Mouse (Mus musculus): ENCODE results near the gene Hnrnpf. TPM values are rescaled to one million over a fixed set of nuclear protein-coding genes. Genes with fewer than 3 reads are reported as not detected.

Hnrnpf gene
- total and polyA plus RNA-seq, 2 experiments from 2014 or later: 154 to 183 TPM

DNA sequence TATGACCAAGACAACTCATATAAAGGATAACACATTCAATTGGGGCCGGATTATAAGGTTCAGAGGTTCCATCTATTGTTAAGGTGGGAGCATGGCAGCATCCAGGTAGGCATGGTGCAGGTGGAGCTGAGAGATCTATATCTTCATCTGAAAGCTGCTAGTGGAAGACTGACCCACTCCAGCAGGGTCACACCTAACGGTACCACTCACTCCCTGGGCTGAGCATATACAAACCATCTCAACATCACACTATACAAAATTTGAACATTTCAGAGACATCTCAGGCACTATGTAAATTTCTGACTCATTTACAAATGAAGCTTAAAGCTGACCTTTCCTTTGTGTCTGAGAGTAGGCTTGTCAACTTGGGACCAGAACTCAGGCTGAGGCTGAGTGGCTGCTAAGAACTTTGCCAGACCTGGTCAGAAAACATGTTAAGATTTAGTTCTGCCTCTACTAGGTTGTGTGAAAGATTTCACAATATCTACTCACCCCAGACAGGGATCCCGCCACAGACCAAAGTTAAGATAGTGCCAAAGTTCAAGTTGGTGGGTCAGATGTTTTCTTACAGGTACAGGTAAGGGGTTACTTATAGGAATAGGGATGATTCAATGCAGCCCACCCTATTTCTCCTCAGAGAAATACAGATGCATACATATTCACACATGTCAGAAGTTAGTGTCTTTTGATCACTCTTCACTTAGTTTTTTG lies 30.0 kb downstream of the Hnrnpf start:
- H3K9me3 ChIP-seq (ENCODE audit: low read length): no peaks in the 10 kb centered on the region
- TF ChIP-seq CTCF (IDR thresholded peaks at IDR 0.05): no peak
- 98% methylated on average over 3 of the region's 3 CpGs for WGBS
- no peak overlapping the region for H3K4me2 ChIP-seq (ENCODE audit: low read depth, low read length, poor library complexity, severe bottlenecking)
- H3K27ac ChIP-seq (ENCODE audit: low read depth, low read length): no peak overlapping the region
- H3K36me3 ChIP-seq (ENCODE audit: insufficient read depth, low read length): peaks cover 3% of the 10 kb centered on the region; the same call in 1 of the 2 replicates
- H3K27me3 ChIP-seq (ENCODE audit: insufficient read depth, low read length): no peaks in the 10 kb centered on the region
- no peak overlapping the region for H3K4me3 ChIP-seq (ENCODE audit: low read depth, low read length)
- H3K9ac ChIP-seq (replicated peaks; ENCODE audit: low read length, poor library complexity, severe bottlenecking): no peak overlapping the region
- DNase-seq (ENCODE audit: low spot score) (no peak), ATAC-seq (ENCODE audit: low FRiP score) (no peak)
- H3K4me1 ChIP-seq (ENCODE audit: insufficient read depth, low read length): no peaks in the 10 kb centered on the region

DNA sequence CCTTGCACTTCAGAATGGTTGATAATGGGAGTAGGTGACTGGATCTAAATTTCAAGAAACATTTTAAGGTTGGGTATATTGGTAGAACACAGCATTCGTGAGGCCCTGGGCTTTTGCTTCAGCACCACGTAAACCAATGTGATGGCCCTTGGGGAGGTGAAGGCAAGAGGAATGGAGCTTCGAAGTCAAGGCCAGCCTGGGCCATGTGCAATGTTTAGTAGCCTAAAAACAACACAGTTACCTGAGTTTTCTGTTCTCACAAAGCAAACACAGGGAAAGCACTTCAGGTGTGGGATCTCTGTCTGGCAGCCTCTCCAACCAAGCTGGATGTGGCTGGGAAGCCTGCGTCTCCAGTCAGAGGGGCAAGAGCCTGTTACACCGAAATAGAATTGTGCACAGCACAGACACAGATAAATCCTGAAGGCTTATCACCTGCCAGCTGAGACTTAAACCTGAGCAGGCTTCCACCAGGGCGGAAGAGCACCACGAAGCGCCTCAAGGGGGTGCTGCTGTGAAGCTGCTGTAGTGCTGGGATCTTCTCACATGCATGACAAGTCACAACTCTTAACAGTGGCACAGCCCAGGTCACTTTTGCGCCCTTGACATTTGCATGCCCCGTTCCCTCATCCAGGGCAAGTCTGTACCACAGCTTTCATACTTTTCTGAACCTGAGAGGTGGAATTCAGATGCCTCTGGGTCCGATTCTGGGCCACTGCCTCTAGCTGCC lies 32.4 kb downstream of the Hnrnpf start:
- DNase-seq (ENCODE audit: low spot score) (peak; percentile 36), ATAC-seq (ENCODE audit: low FRiP score) (no peak)
- no peak overlapping the region for H3K4me2 ChIP-seq (ENCODE audit: low read depth, low read length, poor library complexity, severe bottlenecking)
- no peaks in the 10 kb centered on the region for H3K9me3 ChIP-seq (ENCODE audit: low read length)
- H3K27ac ChIP-seq (ENCODE audit: low read depth, low read length): no peak overlapping the region
- H3K9ac ChIP-seq (replicated peaks; ENCODE audit: low read length, poor library complexity, severe bottlenecking): no peak overlapping the region
- peaks cover 3% of the 10 kb centered on the region; the same call in 1 of the 2 replicates for H3K36me3 ChIP-seq (ENCODE audit: insufficient read depth, low read length)
- 62% methylated on average over 11 of the region's 11 CpGs for WGBS
- peak; percentile 72 for TF ChIP-seq CTCF (IDR thresholded peaks at IDR 0.05)
- H3K4me1 ChIP-seq (ENCODE audit: insufficient read depth, low read length): no peaks in the 10 kb centered on the region
- no peak overlapping the region for H3K4me3 ChIP-seq (ENCODE audit: low read depth, low read length)
- H3K27me3 ChIP-seq (ENCODE audit: insufficient read depth, low read length): no peaks in the 10 kb centered on the region

DNA sequence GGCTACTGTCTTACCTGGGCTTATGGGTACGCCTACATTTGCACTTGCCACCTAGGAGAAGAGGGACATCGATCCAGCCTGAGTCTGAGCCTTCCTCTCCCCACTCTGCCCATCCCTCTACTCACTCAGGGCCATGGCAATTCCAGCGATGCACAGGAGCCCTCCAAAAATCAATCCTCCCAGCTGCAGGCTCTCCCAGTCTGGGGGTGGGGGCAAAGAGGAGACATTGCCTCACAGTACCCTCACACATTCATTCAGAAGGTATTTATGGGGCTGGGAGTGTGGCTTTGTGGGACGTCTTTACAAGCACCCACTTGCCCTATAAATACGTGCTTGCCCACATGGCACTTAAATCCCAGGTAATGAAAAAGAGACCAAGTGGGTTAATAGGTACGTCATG lies 34.2 kb downstream of the Hnrnpf start:
- 92% methylated on average over 6 of the region's 6 CpGs for WGBS
- Histone ChIP-seq H3K4me3 (ENCODE audit: low read depth, low read length) (no peak overlapping the region), H3K4me2 (ENCODE audit: low read depth, low read length, poor library complexity, severe bottlenecking) (no peak overlapping the region), H3K4me1 (ENCODE audit: insufficient read depth, low read length) (no peaks in the 10 kb centered on the region), H3K27me3 (ENCODE audit: insufficient read depth, low read length) (no peaks in the 10 kb centered on the region), H3K9ac (replicated peaks; ENCODE audit: low read length, poor library complexity, severe bottlenecking) (no peak overlapping the region), H3K27ac (ENCODE audit: low read depth, low read length) (no peak overlapping the region), H3K9me3 (ENCODE audit: low read length) (no peaks in the 10 kb centered on the region), H3K36me3 (ENCODE audit: insufficient read depth, low read length) (no peaks in the 10 kb centered on the region)
- no peak for TF ChIP-seq CTCF (IDR thresholded peaks at IDR 0.05)
- DNase-seq (ENCODE audit: low spot score) (no peak), ATAC-seq (ENCODE audit: low FRiP score) (no peak)

DNA sequence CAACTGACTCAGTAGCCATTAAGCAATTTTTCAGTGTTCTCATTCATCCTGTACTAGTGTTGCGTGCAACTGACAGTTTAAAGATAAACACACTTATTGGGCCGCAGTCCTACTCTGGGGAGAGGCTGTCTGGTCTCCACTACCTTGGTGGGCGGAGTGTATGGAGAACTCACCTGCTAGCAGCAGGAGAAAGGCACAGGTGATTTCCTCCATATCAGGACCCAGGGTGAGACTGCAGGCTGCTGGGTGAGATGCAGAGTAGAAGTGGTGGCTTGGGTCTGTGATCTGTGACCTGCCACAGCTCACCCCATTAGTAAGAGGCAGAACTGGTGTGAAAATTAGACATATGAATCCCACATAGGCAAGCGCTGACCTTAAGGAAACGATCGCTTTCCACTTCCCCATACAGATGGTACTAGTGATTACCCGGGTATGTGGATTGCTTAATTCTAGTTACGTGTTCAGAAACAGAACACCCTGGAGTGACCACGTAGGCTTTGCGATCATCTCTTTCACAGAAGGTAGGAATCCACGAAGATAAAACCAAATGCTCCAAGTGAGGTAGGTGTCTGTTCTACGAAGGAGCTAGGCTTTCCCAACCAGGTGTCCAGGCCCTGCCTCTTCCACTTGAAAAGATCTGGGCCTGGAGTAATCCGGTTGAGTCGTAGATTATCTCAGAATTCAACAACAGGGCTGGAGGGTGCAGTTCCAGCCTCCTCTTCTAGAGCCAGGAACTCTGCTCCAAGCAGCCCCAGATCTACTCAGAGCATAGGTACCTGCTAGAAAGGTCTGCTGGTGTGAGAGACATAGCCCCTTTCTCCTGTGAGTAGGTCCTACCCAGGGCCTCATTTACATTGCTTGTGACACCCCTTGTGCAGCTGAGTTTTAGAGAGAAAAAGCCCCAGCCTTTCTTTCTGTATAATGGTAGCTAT lies 35.8 kb downstream of the Hnrnpf start:
- DNase-seq (ENCODE audit: low spot score) (no peak), ATAC-seq (ENCODE audit: low FRiP score) (no peak)
- Histone ChIP-seq H3K9ac (replicated peaks; ENCODE audit: low read length, poor library complexity, severe bottlenecking) (no peak overlapping the region), H3K4me3 (ENCODE audit: low read depth, low read length) (no peak overlapping the region), H3K36me3 (ENCODE audit: insufficient read depth, low read length) (no peaks in the 10 kb centered on the region), H3K9me3 (ENCODE audit: low read length) (no peaks in the 10 kb centered on the region), H3K27ac (ENCODE audit: low read depth, low read length) (no peak overlapping the region), H3K4me2 (ENCODE audit: low read depth, low read length, poor library complexity, severe bottlenecking) (no peak overlapping the region), H3K27me3 (ENCODE audit: insufficient read depth, low read length) (no peaks in the 10 kb centered on the region), H3K4me1 (ENCODE audit: insufficient read depth, low read length) (no peaks in the 10 kb centered on the region)
- no peak for TF ChIP-seq CTCF (IDR thresholded peaks at IDR 0.05)
- 90% methylated on average over 14 of the region's 14 CpGs for WGBS

DNA sequence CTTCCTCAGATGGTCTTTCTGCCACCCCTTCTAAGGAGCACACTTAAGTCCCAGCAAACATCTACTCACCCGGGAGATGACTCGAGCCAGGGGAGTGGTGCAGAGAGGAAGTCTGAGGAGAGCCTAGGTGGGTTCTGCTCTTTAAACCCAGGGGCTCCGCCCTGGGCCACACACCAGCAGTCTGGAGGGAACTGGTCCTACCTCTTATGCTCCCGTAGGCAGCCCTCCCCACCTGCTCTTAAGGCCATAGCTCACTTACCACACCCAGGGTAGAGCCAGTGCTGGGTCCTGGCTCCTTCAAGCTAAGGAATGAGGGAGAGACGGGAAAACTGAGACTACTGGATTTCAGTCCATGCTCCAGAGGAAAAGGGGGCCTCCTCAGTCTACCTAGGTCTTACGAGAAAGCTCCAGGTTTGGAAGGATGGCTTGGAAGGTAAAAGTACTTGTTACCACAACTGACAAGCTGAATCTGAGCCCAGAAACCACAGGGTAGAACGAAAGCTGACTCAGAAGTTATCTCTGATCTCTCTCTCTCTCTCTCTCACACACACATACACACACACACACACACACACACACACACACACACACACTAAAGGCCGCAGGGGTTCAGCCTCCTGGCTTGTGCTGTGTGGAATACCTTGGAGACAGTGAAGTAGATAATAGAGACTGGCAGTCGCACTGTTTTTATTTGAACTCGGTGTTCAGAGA lies 37.3 kb downstream of the Hnrnpf start, which contains the start of gene Fxyd4:
Gene Fxyd4, minus strand, starts transcription at position 471 of the 711 bp plus-strand sequence.
- Histone ChIP-seq H3K4me2 (ENCODE audit: low read depth, low read length, poor library complexity, severe bottlenecking) (no peak within 1 kb of the TSS), H3K9me3 (ENCODE audit: low read length) (no peaks in the 10 kb centered on the region), H3K36me3 (ENCODE audit: insufficient read depth, low read length) (no peaks in the 10 kb centered on the region), H3K27me3 (ENCODE audit: insufficient read depth, low read length) (no peaks in the 10 kb centered on the region), H3K4me3 (ENCODE audit: low read depth, low read length) (no peak within 1 kb of the TSS), H3K27ac (ENCODE audit: low read depth, low read length) (no peak within 1 kb of the TSS), H3K4me1 (ENCODE audit: insufficient read depth, low read length) (no peaks in the 10 kb centered on the region), H3K9ac (replicated peaks; ENCODE audit: low read length, poor library complexity, severe bottlenecking) (no peak within 1 kb of the TSS)
- no peak for DNase-seq (ENCODE audit: low spot score)
- no peak for TF ChIP-seq CTCF (IDR thresholded peaks at IDR 0.05)
- no peak for ATAC-seq (ENCODE audit: low FRiP score)
- WGBS: 81% methylated on average over 10 of the region's 10 CpGs
